Mouse (Mus musculus) liver, embryonic 12.5 days (tissue): ENCODE measurements around the gene Tmem171. TPM values are rescaled to one million over a fixed set of nuclear protein-coding genes. Genes with fewer than 3 reads are reported as not detected.

ENCODE experiments used
- ATAC-seq: fragments of 200-750 bp; cut with Nextera tagmentation; 2 replicates; pipeline ENCODE4 v1.8.0; 2017; ENCODE audit warnings: moderate number of reproducible peaks, mild to moderate bottlenecking, moderate library complexity
- H3K27ac ChIP-seq: fragments of 300-500 bp; sonication (generic); 2 replicates; pipeline ENCODE4 v1.5.1; 2016; ENCODE audit warnings: mild to moderate bottlenecking
- H3K27me3 ChIP-seq: fragments of 300-500 bp; sonication (generic); replicated peaks from 2 replicates; pipeline ENCODE4 v1.6.1; 2016; ENCODE audit warnings: mild to moderate bottlenecking, moderate library complexity
- H3K36me3 ChIP-seq: fragments of 300-500 bp; sonication (generic); 2 replicates; pipeline ENCODE4 v1.6.1; 2016; ENCODE audit warnings: mild to moderate bottlenecking, moderate library complexity
- H3K4me1 ChIP-seq: fragments of 300-500 bp; sonication (generic); 2 replicates; pipeline ENCODE4 v1.6.1; 2016
- H3K4me2 ChIP-seq: fragments of 300-500 bp; sonication (generic); 2 replicates; pipeline ENCODE4 v1.6.1; 2016; ENCODE audit warnings: mild to moderate bottlenecking, moderate library complexity
- H3K4me3 ChIP-seq: fragments of 300-500 bp; sonication (generic); 2 replicates; pipeline ENCODE4 v1.5.1; 2016; ENCODE audit warnings: mild to moderate bottlenecking, moderate library complexity
- H3K9ac ChIP-seq: fragments of 300-500 bp; sonication (generic); 2 replicates; pipeline ENCODE4 v1.6.1; 2016; ENCODE audit warnings: mild to moderate bottlenecking, moderate library complexity
- H3K9me3 ChIP-seq: fragments of 300-500 bp; sonication (generic); replicated peaks from 2 replicates; pipeline ENCODE4 v1.6.1; 2016; ENCODE audit warnings: mild to moderate bottlenecking, moderate library complexity
- WGBS: fragments of 180-500 bp; shearing (Covaris S2); methylation state at CpG from one replicate; pipeline ENCODE4 v1.1.7; 2016; ENCODE audit not compliant: insufficient replicate concordance; 5-methylcytosine and 5-hydroxymethylcytosine counted together
- polyA plus RNA-seq: library from polyadenylated mRNA; unstranded; fragments of >200 nt; fragmentation: Nextera tagmentation; extraction: Ambion mirVana; gene quantifications from 2 replicates; pipeline ENCODE4 v1.2.1, GENCODE M21; 2016

Tmem171 gene
- polyA plus RNA-seq: not detected in 2 replicates

DNA sequence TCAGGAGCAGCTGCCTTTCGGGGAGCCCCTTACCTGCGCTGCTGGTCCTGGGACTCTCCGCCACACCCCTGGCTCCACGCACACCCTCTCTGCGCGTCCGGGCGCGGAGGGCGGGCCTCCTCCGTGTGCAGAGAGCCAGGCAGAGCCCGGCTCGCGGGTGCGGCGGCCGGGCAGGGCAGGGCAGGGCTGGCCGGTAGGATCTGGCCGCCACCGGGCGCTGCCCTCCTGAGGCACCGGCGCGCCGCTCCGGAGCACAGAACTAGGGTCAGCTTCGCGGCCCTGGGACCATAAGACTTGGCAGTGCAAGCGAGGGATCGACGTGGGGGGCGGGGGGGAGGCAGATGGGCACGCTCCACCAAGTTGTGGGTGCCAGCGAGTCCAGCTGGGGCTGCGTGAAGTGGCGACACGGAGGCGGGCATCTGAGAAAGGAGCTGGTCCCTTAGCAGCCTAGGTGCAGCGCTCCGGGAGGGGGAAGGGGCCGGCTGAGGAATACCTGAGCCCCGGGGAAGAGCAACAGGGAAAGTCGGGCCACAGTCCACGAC, at the start of gene Tmem171:
Gene Tmem171 (minus strand): TSS at position 62 of the 542 bp plus-strand sequence.
- no peaks in the 10 kb centered on the region for H3K9me3 ChIP-seq
- WGBS: 8% methylated on average over 44 of the region's 44 CpGs
- no peaks in the 10 kb centered on the region for H3K4me1 ChIP-seq
- H3K9ac ChIP-seq: no peak within 1 kb of the TSS
- no peaks in the 10 kb centered on the region for H3K36me3 ChIP-seq
- peaks cover 53% of the 10 kb centered on the region for H3K27me3 ChIP-seq
- no peak for ATAC-seq
- peak within 1 kb of the TSS; percentile 57 for H3K4me2 ChIP-seq
- no peak within 1 kb of the TSS for H3K27ac ChIP-seq
- H3K4me3 ChIP-seq: peak within 1 kb of the TSS; percentile 27; the same call in 1 of the 2 replicates

DNA sequence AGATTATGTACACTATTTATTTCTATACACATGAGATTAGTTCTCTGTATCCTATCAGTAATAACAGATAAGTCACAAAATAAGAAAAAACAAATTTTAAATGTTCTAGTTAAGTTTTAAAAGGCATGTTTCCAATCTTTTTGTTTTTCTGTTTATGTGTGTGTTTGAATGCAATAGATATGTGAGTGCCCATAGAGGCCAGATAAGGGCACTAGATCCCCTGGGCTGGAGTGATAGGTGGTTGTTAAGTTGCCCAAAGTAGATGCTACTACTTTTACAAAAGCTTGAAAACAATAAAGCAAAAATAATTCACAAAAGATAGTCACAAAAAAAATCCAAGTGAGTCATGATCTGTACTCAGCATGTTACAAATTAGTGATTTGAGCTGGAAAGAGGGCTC, 49.2 kb upstream of the Tmem171 start:
- Histone ChIP-seq H3K27ac (no peak overlapping the region), H3K9ac (no peak overlapping the region), H3K9me3 (no peaks in the 10 kb centered on the region), H3K4me2 (no peak overlapping the region), H3K4me1 (peaks cover 23% of the 10 kb centered on the region), H3K36me3 (peaks cover 70% of the 10 kb centered on the region), H3K27me3 (no peaks in the 10 kb centered on the region), H3K4me3 (no peak overlapping the region)
- ATAC-seq: peak; percentile 78

DNA sequence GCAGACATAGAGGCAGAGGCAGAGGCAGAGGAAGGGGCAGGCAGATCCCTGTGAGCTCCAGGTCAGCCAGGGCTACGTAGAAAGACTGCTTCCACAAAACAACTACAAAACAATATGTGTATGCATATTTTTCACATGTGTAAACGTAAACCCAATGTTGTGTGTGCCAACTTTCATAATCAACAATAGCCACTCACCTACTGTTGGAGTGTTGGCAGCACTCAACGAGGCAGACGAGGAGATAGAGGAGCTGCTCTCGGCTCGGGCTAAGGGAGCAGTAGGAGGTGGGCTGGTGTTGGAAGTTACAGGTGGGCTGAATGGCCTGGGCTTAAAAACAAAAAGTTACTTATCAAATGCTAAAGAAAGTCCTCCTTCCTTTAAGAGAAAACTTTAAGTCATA, 48.6 kb upstream of the Tmem171 start:
- no peak overlapping the region for H3K4me2 ChIP-seq
- ATAC-seq: no peak
- 71% methylated on average over 6 of the region's 6 CpGs for WGBS
- no peaks in the 10 kb centered on the region for H3K9me3 ChIP-seq
- H3K27me3 ChIP-seq: no peaks in the 10 kb centered on the region
- H3K9ac ChIP-seq: no peak overlapping the region
- peaks cover 23% of the 10 kb centered on the region for H3K4me1 ChIP-seq
- H3K4me3 ChIP-seq: no peak overlapping the region
- peaks cover 69% of the 10 kb centered on the region for H3K36me3 ChIP-seq
- H3K27ac ChIP-seq: 0 out of 2 replicates have a peak overlapping the region, but pooled peaks have one; percentile 10

DNA sequence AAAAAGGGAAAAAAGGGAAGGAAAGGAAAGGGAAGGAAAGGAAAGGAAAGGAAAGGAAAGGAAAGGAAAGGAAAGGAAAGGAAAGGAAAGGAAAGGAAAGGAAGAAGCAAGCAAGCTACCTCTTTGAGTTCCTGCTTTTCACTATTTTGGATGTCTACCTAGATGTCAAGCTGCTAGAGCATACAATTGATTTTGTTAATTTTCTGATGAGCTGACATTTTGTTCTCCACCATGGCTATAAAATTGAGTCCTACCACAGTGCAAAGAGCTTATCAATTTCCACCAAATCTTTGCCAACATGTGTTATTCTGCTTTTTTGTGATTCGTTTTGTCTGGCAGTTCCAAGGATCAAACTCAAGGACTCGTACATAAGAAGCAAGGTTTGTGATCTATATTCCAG, 43.6 kb upstream of the Tmem171 start:
- ATAC-seq: no peak
- WGBS: 70% methylated on average over 2 of the region's 2 CpGs
- H3K9me3 ChIP-seq: no peaks in the 10 kb centered on the region
- no peaks in the 10 kb centered on the region for H3K27me3 ChIP-seq
- H3K4me3 ChIP-seq: no peak overlapping the region
- H3K36me3 ChIP-seq: peaks cover 58% of the 10 kb centered on the region
- peaks cover 8% of the 10 kb centered on the region for H3K4me1 ChIP-seq
- H3K4me2 ChIP-seq: no peak overlapping the region
- no peak overlapping the region for H3K27ac ChIP-seq
- H3K9ac ChIP-seq: no peak overlapping the region

DNA sequence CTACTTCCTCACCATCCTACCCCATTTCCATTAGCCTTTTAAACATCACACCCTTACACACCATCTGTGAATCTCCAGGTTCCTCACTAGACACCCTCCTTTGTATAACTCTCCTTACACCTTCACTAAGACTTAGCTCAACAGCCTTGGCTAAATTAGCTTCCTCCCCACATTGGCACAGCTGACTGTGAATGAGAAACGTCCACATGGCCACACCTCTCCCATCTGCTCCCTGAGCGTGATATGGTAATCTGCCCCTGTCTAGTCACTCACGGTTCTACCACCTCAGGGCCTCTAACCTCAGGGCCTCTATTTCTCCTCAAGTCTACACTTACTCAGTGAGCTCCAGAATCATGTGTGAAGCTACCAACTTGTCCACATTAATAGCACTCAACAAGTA, 38.7 kb upstream of the Tmem171 start:
- peak; percentile 62; the same call in 1 of the 2 replicates for ATAC-seq
- H3K27ac ChIP-seq: no peak overlapping the region
- H3K27me3 ChIP-seq: no peaks in the 10 kb centered on the region
- peaks cover 73% of the 10 kb centered on the region for H3K36me3 ChIP-seq
- no peaks in the 10 kb centered on the region for H3K9me3 ChIP-seq
- no peak overlapping the region for H3K4me2 ChIP-seq
- no peak overlapping the region for H3K4me3 ChIP-seq
- 24% methylated on average over 3 of the region's 3 CpGs for WGBS
- H3K4me1 ChIP-seq: peaks cover 8% of the 10 kb centered on the region; the same call in 1 of the 2 replicates
- no peak overlapping the region for H3K9ac ChIP-seq

DNA sequence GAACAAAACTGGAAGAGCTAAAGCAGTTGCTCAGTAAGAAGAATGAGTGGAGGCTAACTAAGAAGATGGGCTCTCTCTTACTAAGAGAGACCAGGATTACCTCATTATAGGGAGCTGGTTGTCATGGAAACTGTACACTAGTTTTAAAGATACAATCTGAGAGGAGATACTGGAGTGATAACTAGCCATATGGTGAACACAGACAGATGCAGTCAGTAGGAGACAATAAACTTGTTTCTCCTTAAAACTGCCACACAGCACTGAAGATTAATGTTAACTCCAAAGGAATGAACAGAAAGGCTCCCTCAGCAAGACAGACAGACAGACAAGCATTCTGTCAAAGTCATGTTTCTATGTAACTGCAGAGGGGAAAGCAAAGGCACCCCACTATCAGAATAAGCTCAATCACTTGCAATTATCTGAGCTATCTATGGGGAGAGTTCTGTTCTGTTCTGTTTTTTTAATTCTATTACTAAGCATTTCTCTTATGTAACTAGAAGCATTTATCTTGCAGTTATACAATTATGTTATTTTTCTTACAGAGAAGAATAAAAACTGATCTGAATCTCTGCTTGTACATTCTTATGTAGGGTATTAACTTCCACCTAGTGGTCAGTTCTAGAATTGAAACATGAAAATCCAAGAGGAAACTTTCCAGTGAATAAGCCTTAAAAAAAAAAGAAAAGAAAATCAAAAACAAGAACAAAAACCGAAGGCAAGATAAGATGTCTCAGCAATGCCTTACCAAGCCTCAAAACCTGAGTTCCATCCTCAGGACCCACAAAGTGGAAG, 34.8 kb upstream of the Tmem171 start:
- Histone ChIP-seq H3K4me3 (no peak overlapping the region), H3K36me3 (peaks cover 90% of the 10 kb centered on the region), H3K9me3 (no peaks in the 10 kb centered on the region), H3K27ac (no peak overlapping the region), H3K9ac (no peak overlapping the region), H3K27me3 (no peaks in the 10 kb centered on the region), H3K4me2 (no peak overlapping the region), H3K4me1 (peaks cover 13% of the 10 kb centered on the region; the same call in 1 of the 2 replicates)
- 67% methylated on average over 1 of the region's 1 CpGs for WGBS
- no peak for ATAC-seq

DNA sequence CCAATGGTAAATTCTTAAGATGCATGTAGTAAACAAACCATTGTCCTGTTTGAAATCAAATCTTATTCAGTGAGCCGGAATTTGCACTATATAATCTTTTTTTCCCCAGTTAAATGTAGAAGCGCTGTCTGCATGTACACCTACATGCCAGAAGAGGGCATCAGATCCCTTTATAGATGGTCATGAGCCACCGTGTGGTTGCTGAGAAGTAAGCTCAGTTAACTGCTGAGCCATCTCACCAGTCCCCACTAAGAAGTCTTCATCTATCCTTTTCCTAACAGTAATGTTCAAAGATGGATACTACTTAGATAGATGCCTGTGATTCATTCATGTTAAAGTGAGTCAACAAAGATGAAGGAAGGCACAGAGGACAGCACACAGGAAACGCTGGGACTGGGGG, 31.9 kb upstream of the Tmem171 start:
- Histone ChIP-seq H3K9me3 (no peaks in the 10 kb centered on the region), H3K27ac (no peak overlapping the region), H3K4me3 (no peak overlapping the region), H3K4me1 (peaks cover 13% of the 10 kb centered on the region), H3K36me3 (peaks cover 77% of the 10 kb centered on the region), H3K27me3 (no peaks in the 10 kb centered on the region), H3K9ac (no peak overlapping the region), H3K4me2 (no peak overlapping the region)
- peak; percentile 59; the same call in 1 of the 2 replicates for ATAC-seq
- WGBS: 58% methylated on average over 4 of the region's 4 CpGs

DNA sequence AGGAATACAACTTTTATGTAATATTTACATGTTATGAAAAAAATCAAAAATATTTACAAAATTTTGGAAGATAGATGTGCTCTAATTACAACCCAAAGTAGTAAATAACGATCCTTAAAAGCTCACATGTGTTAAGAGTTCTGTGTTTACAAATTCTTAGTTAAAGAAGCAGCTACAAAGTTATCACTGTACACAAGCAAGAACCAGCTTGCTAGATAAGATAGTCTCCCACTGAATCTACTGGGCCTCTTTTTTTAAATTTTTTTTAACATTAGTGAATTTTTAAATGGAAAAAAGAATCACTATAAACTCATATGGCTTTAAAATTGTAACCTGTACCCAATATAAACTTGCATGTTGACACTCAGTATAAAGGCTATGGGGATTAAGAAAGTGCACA, 28.8 kb upstream of the Tmem171 start:
- no peak overlapping the region for H3K9ac ChIP-seq
- H3K9me3 ChIP-seq: no peaks in the 10 kb centered on the region
- no peak overlapping the region for H3K27ac ChIP-seq
- H3K36me3 ChIP-seq: peaks cover 56% of the 10 kb centered on the region
- whole genome bisulfite sequencing: 52% methylated on average over 1 of the region's 1 CpGs
- H3K4me2 ChIP-seq: no peak overlapping the region
- peaks cover 13% of the 10 kb centered on the region for H3K4me1 ChIP-seq
- no peaks in the 10 kb centered on the region for H3K27me3 ChIP-seq
- no peak overlapping the region for H3K4me3 ChIP-seq
- peak; percentile 58; the same call in 1 of the 2 replicates for ATAC-seq

DNA sequence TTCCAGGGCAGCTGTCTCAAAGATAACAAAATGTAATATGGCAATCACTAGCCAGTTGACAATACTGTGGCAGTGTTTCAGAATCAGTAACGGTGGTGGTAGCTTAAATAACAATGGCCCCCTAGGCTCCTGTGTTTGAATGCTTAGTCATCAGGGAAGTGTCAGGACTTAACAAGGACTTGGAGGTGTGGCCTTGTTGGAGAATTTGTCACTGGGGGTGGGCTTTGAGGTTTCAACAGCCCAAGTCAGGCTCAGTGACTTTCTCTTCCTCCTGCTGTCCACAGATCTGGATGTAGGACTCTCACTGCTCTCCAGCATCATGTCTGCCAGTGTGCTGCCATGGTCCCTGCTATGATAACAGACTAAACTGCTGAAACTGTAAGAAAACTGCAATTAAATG, 27.7 kb upstream of the Tmem171 start:
- no peak overlapping the region for H3K4me2 ChIP-seq
- no peak overlapping the region for H3K27ac ChIP-seq
- no peaks in the 10 kb centered on the region for H3K27me3 ChIP-seq
- H3K4me3 ChIP-seq: no peak overlapping the region
- WGBS: 68% methylated on average over 1 of the region's 1 CpGs
- no peaks in the 10 kb centered on the region for H3K9me3 ChIP-seq
- no peak for ATAC-seq
- peaks cover 45% of the 10 kb centered on the region for H3K36me3 ChIP-seq
- H3K9ac ChIP-seq: no peak overlapping the region
- H3K4me1 ChIP-seq: peaks cover 13% of the 10 kb centered on the region

DNA sequence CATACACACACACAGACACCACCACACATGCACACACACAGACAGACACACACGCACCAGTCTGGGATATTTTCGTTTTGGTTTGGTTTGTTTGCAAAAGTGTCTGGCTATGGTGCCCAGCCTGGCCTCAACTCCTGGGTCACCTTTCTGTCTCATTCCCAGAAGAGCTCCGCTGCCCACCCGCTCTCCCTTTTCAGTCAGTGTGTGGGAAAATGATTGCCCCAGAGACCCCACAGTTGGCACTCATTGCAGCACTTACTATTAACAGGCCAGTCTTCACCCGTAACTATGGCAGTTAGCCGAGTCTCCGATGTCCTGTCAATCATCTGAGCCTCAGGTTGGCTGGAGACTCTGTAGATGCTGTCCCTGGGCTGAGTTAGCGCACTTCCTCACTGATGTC, 21.5 kb upstream of the Tmem171 start:
- Histone ChIP-seq H3K36me3 (peaks cover 3% of the 10 kb centered on the region; the same call in 1 of the 2 replicates), H3K4me1 (no peaks in the 10 kb centered on the region), H3K9me3 (no peaks in the 10 kb centered on the region), H3K27ac (no peak overlapping the region), H3K4me3 (no peak overlapping the region), H3K27me3 (no peaks in the 10 kb centered on the region), H3K9ac (no peak overlapping the region), H3K4me2 (no peak overlapping the region)
- no peak for ATAC-seq
- 86% methylated on average over 8 of the region's 8 CpGs for WGBS

DNA sequence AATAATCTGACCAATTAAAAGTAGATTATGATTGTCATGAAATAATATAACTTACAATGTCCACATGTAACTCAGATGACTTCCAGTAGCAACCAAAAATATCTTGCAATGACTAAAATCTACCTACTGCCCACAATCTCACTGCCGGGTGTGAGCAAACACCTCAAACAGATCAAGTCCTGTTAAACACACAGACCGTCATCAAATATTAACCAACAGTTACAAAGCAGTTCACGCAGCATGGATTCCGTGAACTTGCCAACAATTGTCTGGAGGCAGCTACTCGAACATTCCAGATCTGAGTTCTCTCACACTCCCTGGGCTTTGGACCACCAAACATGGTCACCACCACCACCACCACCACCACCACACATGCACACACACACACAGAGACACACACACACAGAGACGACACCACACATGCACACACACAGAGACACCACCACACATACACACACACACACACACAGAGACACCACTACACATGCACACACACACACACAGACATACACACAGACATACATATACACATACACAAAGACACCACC, 20.9 kb upstream of the Tmem171 start:
- no peak for ATAC-seq

DNA sequence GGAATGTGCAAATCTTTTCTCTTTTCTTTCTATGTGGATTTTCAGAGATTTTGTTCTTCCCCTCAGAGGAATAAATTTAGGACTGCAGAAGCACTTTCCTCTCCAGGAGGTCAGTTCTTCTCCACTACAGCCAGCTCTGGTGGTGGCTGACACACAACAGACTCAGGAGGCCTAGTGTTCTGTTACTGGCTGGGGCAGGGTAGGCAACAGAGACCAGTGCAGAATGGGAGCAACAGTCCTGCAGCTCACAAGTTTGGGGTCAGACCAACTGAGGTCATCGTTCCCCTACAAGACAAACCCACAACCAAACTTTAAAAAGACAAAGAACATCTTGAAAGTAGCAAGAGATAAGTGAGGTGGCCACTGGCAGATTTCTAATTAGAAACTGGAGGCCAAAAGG, 16.0 kb upstream of the Tmem171 start:
- Histone ChIP-seq H3K36me3 (no peaks in the 10 kb centered on the region), H3K9ac (no peak overlapping the region), H3K27me3 (no peaks in the 10 kb centered on the region), H3K27ac (no peak overlapping the region), H3K9me3 (no peaks in the 10 kb centered on the region), H3K4me3 (no peak overlapping the region), H3K4me1 (no peaks in the 10 kb centered on the region), H3K4me2 (no peak overlapping the region)
- 66% methylated on average over 1 of the region's 1 CpGs for WGBS
- ATAC-seq: no peak

More for the DNA sequence above, 20.9 kb upstream of the Tmem171 start:
- Histone ChIP-seq H3K27me3 (no peaks in the 10 kb centered on the region), H3K4me1 (no peaks in the 10 kb centered on the region), H3K9me3 (no peaks in the 10 kb centered on the region), H3K36me3 (no peaks in the 10 kb centered on the region), H3K4me2 (no peak overlapping the region), H3K27ac (no peak overlapping the region), H3K9ac (no peak overlapping the region), H3K4me3 (no peak overlapping the region)
- WGBS: 81% methylated on average over 6 of the region's 6 CpGs
